ENCODE assay signal across 9 mouse cellular contexts in genomic region chr19:53019716-53020463, GRCm38 (mm10). TPM values are rescaled to one million over a fixed set of nuclear protein-coding genes. Genes with fewer than 3 reads are reported as not detected.
A peak's percentile ranks its signal among the peaks of the same experiment; 100 is the strongest.
DNase-seq lines count a peak whose midpoint lies in the region; ATAC-seq and TF ChIP-seq lines count a peak whose summit lies in the region.
"Had no signal": no experiment of that assay in that cellular context is flagged by ENCODE, and none has a peak within 500 bp of the region (broad histone marks: within the 10 kb centered on the region; RNA-seq: fewer than 3 reads in every experiment).

No protein-coding gene starts in this region.

- peak; percentile 91 for ATAC-seq in megakaryocyte, adult 5-6 weeks (ENCODE audit: poor library complexity, severe bottlenecking)

- H3K4me1 ChIP-seq in kidney, adult 2 months (ENCODE audit: control insufficient read depth, insufficient read depth, low read length) = peaks cover 7% of the 10 kb centered on the region; the same call in 1 of the 2 replicates
- peaks cover 16% of the 10 kb centered on the region for H3K4me1 ChIP-seq in ES-Bruce4 (ENCODE audit: control insufficient read depth, insufficient read depth, low read length)

- no peaks in the 10 kb centered on the region for H3K9me3 ChIP-seq in ES-Bruce4 (replicated peaks; ENCODE audit: control insufficient read depth, insufficient read depth, low read length, poor library complexity, severe bottlenecking)
- H3K9me3 ChIP-seq: limb, embryonic 13.5 days had no signal

- H3K27ac ChIP-seq in kidney, adult 2 months (ENCODE audit: insufficient read depth, low read depth, low read length) = no peak overlapping the region
- peak overlapping the region; percentile 41 for H3K27ac ChIP-seq in ES-Bruce4 (ENCODE audit: insufficient read depth, low read length)
- H3K27ac ChIP-seq: limb, embryonic 13.5 days had no signal

- WGBS in kidney, adult 2 months = 68% methylated on average over 13 of the region's 13 CpGs

- DNase-seq in kidney, adult 2 months = peak; percentile 47
- DNase-seq in kidney, adult 11 months = no peak
- peak; percentile 60 for DNase-seq in c-Kit-positive CD71-positive TER-119-positive erythroid progenitor cells, embryonic 14.5 days (ENCODE audit: low spot score)
- DNase-seq in gastrocnemius, adult 18-20 months (ENCODE audit: low spot score) = peak; percentile 66
- peak; percentile 56 for DNase-seq in layer of hippocampus, adult 9-11 months
- peak; percentile 74 to 89 for DNase-seq in spleen, postnatal 4 days (ENCODE audit: low spot score in 2 of 2)

- TF ChIP-seq CTCF in kidney, adult 2 months (conservative IDR thresholded peaks at IDR 0.05; ENCODE audit: insufficient read depth, insufficient read length, low read depth, low read length) = peak; percentile 56
- TF ChIP-seq CTCF in ES-Bruce4 (IDR thresholded peaks at IDR 0.05; ENCODE audit: low read depth, low read length) = peak; percentile 76

- H3K27me3 ChIP-seq in kidney, adult 2 months (replicated peaks; ENCODE audit: control insufficient read depth, insufficient read depth, low read length) = no peaks in the 10 kb centered on the region
- H3K27me3 ChIP-seq in ES-Bruce4 (ENCODE audit: control insufficient read depth, insufficient read depth, low read length, poor library complexity, severe bottlenecking) = no peaks in the 10 kb centered on the region
- H3K27me3 ChIP-seq: limb, embryonic 13.5 days had no signal

- H3K9ac ChIP-seq in ES-Bruce4 (ENCODE audit: low read depth, poor library complexity, severe bottlenecking) = peak overlapping the region; percentile 34
- H3K9ac ChIP-seq: limb, embryonic 13.5 days had no signal

- H3K36me3 ChIP-seq in kidney, adult 2 months (ENCODE audit: control insufficient read depth, insufficient read depth, low read length) = no peaks in the 10 kb centered on the region
- no peaks in the 10 kb centered on the region for H3K36me3 ChIP-seq in ES-Bruce4 (ENCODE audit: control insufficient read depth, insufficient read depth, low read length, poor library complexity, severe bottlenecking)

- no peak overlapping the region for H3K4me3 ChIP-seq in kidney, adult 2 months (ENCODE audit: insufficient read depth, low read depth, low read length)
- peak overlapping the region; percentile 6; the same call in 1 of the 2 replicates for H3K4me3 ChIP-seq in ES-Bruce4 (ENCODE audit: low read depth, low read length)
- H3K4me3 ChIP-seq: limb, embryonic 13.5 days had no signal

- TF ChIP-seq POLR2A in kidney, adult 2 months (IDR thresholded peaks at IDR 0.05; ENCODE audit: low read depth, low read length) = no peak
- TF ChIP-seq POLR2A in ES-Bruce4 (IDR thresholded peaks at IDR 0.05; ENCODE audit: insufficient read depth, low read length) = no peak

- no peak for TF ChIP-seq EP300 in ES-Bruce4 (IDR thresholded peaks at IDR 0.05; ENCODE audit: insufficient read depth, low read depth, low read length)

RNA-seq across cellular contexts. Expression of gene Xpnpep1, which starts 20.1 kb away (rescaled TPM):
- polyA plus RNA-seq in kidney, adult 2 months (2012; rRNA removed) = 250 and 253 TPM in 2 replicates
- 181 and 185 TPM in 2 replicates for polyA plus RNA-seq in ES-Bruce4 (2011; ENCODE audit: insufficient read depth, insufficient read length, low read depth, missing spikeins)
- total RNA-seq in gastrocnemius, adult 18-20 months (2021) = 10 to 100 TPM; 34.3 to 40.9 TPM
- total RNA-seq in megakaryocyte, adult 5-6 weeks (2015) = 46.3 and 52.5 TPM in 2 replicates
- total RNA-seq in megakaryocyte, adult 5-6 weeks (2017) = 57.8 and 60.2 TPM in 2 replicates
